Mouse (Mus musculus): ENCODE results near the gene Gdpd5.

DNA sequence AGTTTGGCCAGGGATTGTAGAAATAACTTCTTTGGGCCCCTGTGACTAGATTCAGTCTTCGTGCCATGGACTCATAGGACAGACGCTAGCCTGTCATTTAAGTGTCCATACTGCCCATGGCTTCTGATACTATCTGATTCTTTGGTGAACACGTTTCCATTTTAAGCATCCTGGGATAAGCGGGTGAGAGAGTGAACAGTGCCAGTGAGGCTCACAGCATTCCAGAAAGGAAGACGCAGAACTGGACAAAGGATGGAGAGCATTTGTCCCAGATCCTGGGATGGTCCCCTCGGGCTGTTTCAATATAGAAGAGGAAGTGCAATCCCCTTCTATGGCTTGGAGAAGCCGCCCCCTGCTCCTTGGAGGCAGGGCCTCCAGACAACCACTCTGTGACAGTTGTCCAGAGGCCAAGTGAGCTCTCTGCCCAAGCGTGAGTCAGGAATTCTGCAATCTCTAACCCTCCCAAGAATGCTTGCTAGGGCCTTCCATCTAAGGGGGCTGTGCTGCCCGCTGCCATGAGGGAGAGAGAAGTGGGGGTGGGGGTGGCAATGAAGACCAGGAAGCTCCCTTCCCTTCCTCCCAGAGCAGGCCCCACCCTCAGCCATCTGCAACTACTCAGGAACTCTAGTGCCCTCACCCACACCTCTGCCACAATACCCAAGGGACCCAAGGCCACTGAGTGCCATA is 24.8 kb upstream of the Gdpd5 start:
- TF ChIP-seq CTCF (IDR thresholded peaks at IDR 0.05; ENCODE audit: low read depth, low read length) (no peak), TAL1 (conservative IDR thresholded peaks at IDR 0.05; ENCODE audit: low read depth, low read length) (no peak), GATA1 (IDR thresholded peaks at IDR 0.05; ENCODE audit: borderline replicate concordance, low read length) (no peak), GATA2 (IDR thresholded peaks at IDR 0.05; ENCODE audit: borderline replicate concordance, low read depth, low read length) (no peak)
